Mouse (Mus musculus): ENCODE results near the gene Shh.

Gene Shh

GRCm38 (mm10) chr5:28466760-28467306 lies at the start of gene Shh:
Shh (minus strand) TSS chr5:28467256.
- no peak for DNase-seq (ENCODE audit: low spot score)

- DNase-seq (ENCODE audit: low spot score): no peak
Observed at GRCm38 (mm10) chr5:28500792-28501439, 33.9 kb upstream of the Shh start.

- no peak for DNase-seq (ENCODE audit: low spot score)
Observed at GRCm38 (mm10) chr5:28498846-28499245, 31.8 kb upstream of the Shh start.

GRCm38 (mm10) chr5:28495712-28496650 lies 28.9 kb upstream of the Shh start:
- DNase-seq (ENCODE audit: low spot score): no peak

GRCm38 (mm10) chr5:28493550-28493949 lies 26.5 kb upstream of the Shh start:
- DNase-seq (ENCODE audit: low spot score): no peak

GRCm38 (mm10) chr5:28482991-28483390 lies 15.9 kb upstream of the Shh start:
- DNase-seq (ENCODE audit: low spot score): no peak

GRCm38 (mm10) chr5:28481730-28482129 lies 14.7 kb upstream of the Shh start:
- no peak for DNase-seq (ENCODE audit: low spot score)

- DNase-seq (ENCODE audit: low spot score): no peak
Observed at GRCm38 (mm10) chr5:28476389-28477379, 9.6 kb upstream of the Shh start.

GRCm38 (mm10) chr5:28473556-28473955 lies 6.5 kb upstream of the Shh start:
- no peak for DNase-seq (ENCODE audit: low spot score)

- no peak for DNase-seq (ENCODE audit: low spot score)
Observed at GRCm38 (mm10) chr5:28469525-28470202, 2.6 kb upstream of the Shh start.

- DNase-seq (ENCODE audit: low spot score): no peak
Observed at GRCm38 (mm10) chr5:28466351-28466750, 705 bp downstream of the Shh start.

GRCm38 (mm10) chr5:28465526-28465925 lies 1.5 kb downstream of the Shh start:
- DNase-seq (ENCODE audit: low spot score): no peak

- no peak for DNase-seq (ENCODE audit: low spot score)
Observed at GRCm38 (mm10) chr5:28465099-28465406, 2.0 kb downstream of the Shh start.

GRCm38 (mm10) chr5:28464361-28465098 lies 2.5 kb downstream of the Shh start:
- no peak for DNase-seq (ENCODE audit: low spot score)

GRCm38 (mm10) chr5:28463656-28464055 lies 3.4 kb downstream of the Shh start:
- no peak for DNase-seq (ENCODE audit: low spot score)

GRCm38 (mm10) chr5:28462741-28463590 lies 4.1 kb downstream of the Shh start:
- DNase-seq (ENCODE audit: low spot score): no peak

- DNase-seq (ENCODE audit: low spot score): no peak
Observed at GRCm38 (mm10) chr5:28461376-28461775, 5.7 kb downstream of the Shh start.

GRCm38 (mm10) chr5:28460556-28461350 lies 6.3 kb downstream of the Shh start:
- DNase-seq (ENCODE audit: low spot score): no peak

All from c-Kit-positive CD71-positive TER-119-positive erythroid progenitor cells, embryonic 14.5 days (primary cell).